Mouse (Mus musculus): ENCODE measurements around the gene Gm20388. TPM values are rescaled to one million over a fixed set of nuclear protein-coding genes. Genes with fewer than 3 reads are reported as not detected.

Gm20388 gene
- polyA plus RNA-seq, 1 experiment: 49.7 TPM

GRCm38 (mm10) chr8:121104049-121104818, 1193.6 kb downstream of the Gm20388 start:
- no peak for TF ChIP-seq POLR2A (IDR thresholded peaks at IDR 0.05; ENCODE audit: low read depth, low read length)
- peak; percentile 92 for TF ChIP-seq CTCF (conservative IDR thresholded peaks at IDR 0.05; ENCODE audit: insufficient read depth, insufficient read length, low read depth, low read length)
- Histone ChIP-seq H3K36me3 (ENCODE audit: control insufficient read depth, insufficient read depth, low read length) (no peaks in the 10 kb centered on the region), H3K4me1 (ENCODE audit: control insufficient read depth, insufficient read depth, low read length) (no peaks in the 10 kb centered on the region; the same call in 1 of the 2 replicates), H3K27me3 (replicated peaks; ENCODE audit: control insufficient read depth, insufficient read depth, low read length) (no peaks in the 10 kb centered on the region), H3K27ac (ENCODE audit: insufficient read depth, low read depth, low read length) (no peak overlapping the region), H3K4me3 (ENCODE audit: insufficient read depth, low read depth, low read length) (no peak overlapping the region)
- peak; percentile 66 for DNase-seq
- 54% methylated on average over 17 of the region's 17 CpGs for WGBS

DNA sequence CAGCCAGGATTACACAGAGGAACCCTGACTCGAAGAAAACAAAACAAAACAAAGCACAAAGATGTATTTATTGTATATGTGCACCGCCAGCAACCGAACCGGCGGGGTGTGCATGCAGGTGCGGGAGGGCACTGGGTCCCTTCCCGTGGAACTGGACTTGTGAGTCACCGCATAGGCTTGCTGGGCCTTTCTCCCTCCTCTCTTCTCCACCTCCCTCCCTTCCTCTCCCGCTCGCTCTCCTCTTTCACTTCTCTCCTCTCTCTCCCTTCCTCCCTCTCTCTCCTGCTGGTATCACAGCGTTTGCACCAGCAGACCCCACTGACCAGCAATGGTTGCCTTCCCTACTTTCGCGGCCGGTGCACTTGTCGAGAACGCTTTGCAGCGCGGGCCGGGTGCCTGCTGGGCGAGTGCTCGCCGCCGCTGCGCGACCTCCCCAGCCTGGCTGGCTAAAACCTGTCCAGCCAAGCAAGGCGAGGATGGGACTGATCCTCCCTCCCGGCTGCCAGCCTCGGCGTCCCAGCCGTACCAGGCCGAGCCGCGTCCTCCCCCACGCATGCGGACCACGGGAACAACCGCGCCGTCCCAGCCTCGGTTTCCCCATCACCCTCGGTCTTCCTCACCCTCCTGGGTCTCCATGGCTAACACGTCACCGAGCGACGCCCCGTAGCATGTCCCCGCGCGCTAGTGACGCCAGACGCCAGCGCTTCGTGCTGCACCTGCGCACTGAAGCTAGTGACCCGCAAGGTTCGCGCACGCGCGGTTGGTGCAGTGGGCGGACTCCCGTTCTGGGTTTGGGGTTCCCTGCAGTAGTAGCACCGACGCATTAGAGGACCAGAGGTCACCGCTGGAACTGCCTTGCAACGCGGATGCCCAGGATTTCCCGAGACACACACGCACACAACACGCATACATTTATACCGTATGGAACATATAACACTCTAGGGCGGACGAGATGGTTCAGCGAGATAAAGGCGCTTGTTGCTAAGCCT, 1197.3 kb downstream of the Gm20388 start, which contains the start of gene Mthfsd:
TSS of gene Mthfsd (minus strand) at position 725 of the 989 bp plus-strand sequence.
- under 1% methylated on average over 75 of the region's 75 CpGs for WGBS
- DNase-seq: peak; percentile 99
- Histone ChIP-seq H3K4me1 (ENCODE audit: control insufficient read depth, insufficient read depth, low read length) (no peaks in the 10 kb centered on the region; the same call in 1 of the 2 replicates), H3K4me3 (ENCODE audit: insufficient read depth, low read depth, low read length) (peak within 1 kb of the TSS; percentile 92), H3K36me3 (ENCODE audit: control insufficient read depth, insufficient read depth, low read length) (no peaks in the 10 kb centered on the region), H3K27ac (ENCODE audit: insufficient read depth, low read depth, low read length) (peak within 1 kb of the TSS; percentile 71), H3K27me3 (replicated peaks; ENCODE audit: control insufficient read depth, insufficient read depth, low read length) (no peaks in the 10 kb centered on the region)
- TF ChIP-seq POLR2A (IDR thresholded peaks at IDR 0.05; ENCODE audit: low read depth, low read length): peak; percentile 76
- TF ChIP-seq CTCF (conservative IDR thresholded peaks at IDR 0.05; ENCODE audit: insufficient read depth, insufficient read length, low read depth, low read length): 0 out of 2 replicates have a peak, but pooled peaks have one; percentile 8

- Histone ChIP-seq H3K4me3 (ENCODE audit: insufficient read depth, low read depth, low read length) (peak overlapping the region; percentile 92), H3K27ac (ENCODE audit: insufficient read depth, low read depth, low read length) (peak overlapping the region; percentile 63; the same call in 1 of the 2 replicates), H3K27me3 (replicated peaks; ENCODE audit: control insufficient read depth, insufficient read depth, low read length) (no peaks in the 10 kb centered on the region), H3K4me1 (ENCODE audit: control insufficient read depth, insufficient read depth, low read length) (no peaks in the 10 kb centered on the region; the same call in 1 of the 2 replicates), H3K36me3 (ENCODE audit: control insufficient read depth, insufficient read depth, low read length) (no peaks in the 10 kb centered on the region)
- TF ChIP-seq POLR2A (IDR thresholded peaks at IDR 0.05; ENCODE audit: low read depth, low read length): no peak
- DNase-seq: no peak
- 9% methylated on average over 5 of the region's 5 CpGs for WGBS
These were observed 1198.0 kb downstream of the Gm20388 start for GRCm38 (mm10) chr8:121108657-121109056.

GRCm38 (mm10) chr8:121111145-121111907, 1200.7 kb downstream of the Gm20388 start:
- Histone ChIP-seq H3K36me3 (ENCODE audit: control insufficient read depth, insufficient read depth, low read length) (no peaks in the 10 kb centered on the region), H3K27me3 (replicated peaks; ENCODE audit: control insufficient read depth, insufficient read depth, low read length) (no peaks in the 10 kb centered on the region; the same call in 1 of the 2 replicates), H3K4me3 (ENCODE audit: insufficient read depth, low read depth, low read length) (no peak overlapping the region), H3K4me1 (ENCODE audit: control insufficient read depth, insufficient read depth, low read length) (no peaks in the 10 kb centered on the region; the same call in 1 of the 2 replicates), H3K27ac (ENCODE audit: insufficient read depth, low read depth, low read length) (no peak overlapping the region)
- no peak for DNase-seq
- TF ChIP-seq CTCF (conservative IDR thresholded peaks at IDR 0.05; ENCODE audit: insufficient read depth, insufficient read length, low read depth, low read length): no peak
- no peak for TF ChIP-seq POLR2A (IDR thresholded peaks at IDR 0.05; ENCODE audit: low read depth, low read length)
- WGBS: 60% methylated on average over 7 of the region's 7 CpGs

- 1% methylated on average over 21 of the region's 21 CpGs for WGBS
- TF ChIP-seq POLR2A (IDR thresholded peaks at IDR 0.05; ENCODE audit: low read depth, low read length): no peak
- peak; percentile 97 for TF ChIP-seq CTCF (conservative IDR thresholded peaks at IDR 0.05; ENCODE audit: insufficient read depth, insufficient read length, low read depth, low read length)
- Histone ChIP-seq H3K27me3 (replicated peaks; ENCODE audit: control insufficient read depth, insufficient read depth, low read length) (peaks cover 5% of the 10 kb centered on the region; the same call in 1 of the 2 replicates), H3K36me3 (ENCODE audit: control insufficient read depth, insufficient read depth, low read length) (no peaks in the 10 kb centered on the region), H3K27ac (ENCODE audit: insufficient read depth, low read depth, low read length) (no peak overlapping the region), H3K4me3 (ENCODE audit: insufficient read depth, low read depth, low read length) (no peak overlapping the region), H3K4me1 (ENCODE audit: control insufficient read depth, insufficient read depth, low read length) (no peaks in the 10 kb centered on the region; the same call in 1 of the 2 replicates)
- DNase-seq: peak; percentile 97
These were observed 1202.6 kb downstream of the Gm20388 start for GRCm38 (mm10) chr8:121113261-121113660.

- H3K27ac ChIP-seq (ENCODE audit: insufficient read depth, low read depth, low read length): 0 out of 2 replicates have a peak overlapping the region, but pooled peaks have one; percentile 20
- no peak for DNase-seq
- H3K27me3 ChIP-seq (replicated peaks; ENCODE audit: control insufficient read depth, insufficient read depth, low read length): peaks cover 6% of the 10 kb centered on the region; the same call in 1 of the 2 replicates
- H3K36me3 ChIP-seq (ENCODE audit: control insufficient read depth, insufficient read depth, low read length): no peaks in the 10 kb centered on the region
- H3K4me3 ChIP-seq (ENCODE audit: insufficient read depth, low read depth, low read length): peak overlapping the region; percentile 30; the same call in 1 of the 2 replicates
- no peaks in the 10 kb centered on the region for H3K4me1 ChIP-seq (ENCODE audit: control insufficient read depth, insufficient read depth, low read length)
- no peak for TF ChIP-seq POLR2A (IDR thresholded peaks at IDR 0.05; ENCODE audit: low read depth, low read length)
- no peak for TF ChIP-seq CTCF (conservative IDR thresholded peaks at IDR 0.05; ENCODE audit: insufficient read depth, insufficient read length, low read depth, low read length)
- 12% methylated on average over 25 of the region's 25 CpGs for WGBS
These were observed 1204.5 kb downstream of the Gm20388 start for GRCm38 (mm10) chr8:121115136-121115535.

Data from kidney, adult 2 months (tissue).